Mouse (Mus musculus): ENCODE measurements at regions not wholly inside any gene's neighbourhood (a gene's known extent, or its start where the extent isn't known, plus 50 kb on each side); places are given as distances from the start of the nearest gene placed in this dataset.

- no peak for TF ChIP-seq POLR2A (IDR thresholded peaks at IDR 0.05; ENCODE audit: borderline replicate concordance, extremely low read depth, insufficient read depth, insufficient read length, poor library complexity, severe bottlenecking)
- no peak for TF ChIP-seq CTCF (IDR thresholded peaks at IDR 0.05; ENCODE audit: borderline replicate concordance, extremely low read depth, insufficient read depth, insufficient read length)
Observed at GRCm38 (mm10) chr15:40351473-40351872, 217.3 kb downstream of the 9330182O14Rik start.
